Mouse (Mus musculus): Measurements from ENCODE around the gene Pan2. TPM values are rescaled to one million over a fixed set of nuclear protein-coding genes. Genes with fewer than 3 reads are reported as not detected.

The Pan2 gene
- total and polyA plus RNA-seq, 3 experiments, result 10.6 to 18.5 (median 11.0) TPM

GRCm38 (mm10) chr10:128362568-128362967 lies 59.4 kb downstream of the Pan2 start:
- peak; percentile 35 for DNase-seq (ENCODE audit: extremely low read depth)
- H3K4me3 ChIP-seq (replicated peaks in 1 of 3; ENCODE audit: low read depth in 2 of 3, low read length in 2 of 3, poor library complexity in 1 of 3), result no peak overlapping the region
- H3K9me3 ChIP-seq (replicated peaks; ENCODE audit: low read length), result no peaks in the 10 kb centered on the region
- H3K4me2 ChIP-seq (ENCODE audit: insufficient read depth, low read depth, poor library complexity, severe bottlenecking), result no peak overlapping the region
- peaks cover 61 to 82% of the 10 kb centered on the region in 2 experiments for H3K36me3 ChIP-seq (replicated peaks in 1 of 2; ENCODE audit: control insufficient read depth in 1 of 2, insufficient read depth in 1 of 2, low read length in 1 of 2)
- no peaks in the 10 kb centered on the region; the same call in 1 of the 2 replicates for H3K79me2 ChIP-seq (replicated peaks; ENCODE audit: control insufficient read depth, extremely low read depth, insufficient read depth, poor library complexity, severe bottlenecking)
- in situ Hi-C loops (cut with MboI; ENCODE audit: low pct_ligation_motif_present, low pct_unique_long_range_greater_than_20kb, low sequenced_read_pairs), result no loop called here
- TF ChIP-seq ZNF384 (IDR thresholded peaks at IDR 0.05; ENCODE audit: low read depth, low read length) (no peak), RAD21 (IDR thresholded peaks at IDR 0.05; ENCODE audit: low read depth, low read length) (peak; percentile 15), ZKSCAN1 (IDR thresholded peaks at IDR 0.05; ENCODE audit: borderline replicate concordance, low read depth, low read length) (no peak), ZMIZ1 (IDR thresholded peaks at IDR 0.05; ENCODE audit: low read depth, low read length) (no peak), PAX5 (IDR thresholded peaks at IDR 0.05; ENCODE audit: low read length) (no peak), CTCF (conservative IDR thresholded peaks at IDR 0.05 in 1 of 2, IDR thresholded peaks at IDR 0.05 in 1 of 2; ENCODE audit: low read depth in 2 of 2, low read length in 2 of 2) (peak; percentile 33 to 61), HCFC1 (IDR thresholded peaks at IDR 0.05; ENCODE audit: low read depth, low read length) (no peak), UBTF (IDR thresholded peaks at IDR 0.05; ENCODE audit: low read depth, low read length) (no peak), SMC3 (IDR thresholded peaks at IDR 0.05; ENCODE audit: low read depth, low read length) (peak; percentile 42), CHD1 (IDR thresholded peaks at IDR 0.05; ENCODE audit: low read depth, low read length) (no peak), CHD2 (IDR thresholded peaks at IDR 0.05; ENCODE audit: low read length) (no peak), BHLHE40 (IDR thresholded peaks at IDR 0.05; ENCODE audit: low read depth, low read length) (no peak), IRF4 (IDR thresholded peaks at IDR 0.05; ENCODE audit: low read depth, low read length) (no peak), MAX (IDR thresholded peaks at IDR 0.05; ENCODE audit: low read length) (no peak), USF2 (conservative IDR thresholded peaks at IDR 0.05; ENCODE audit: low read depth, low read length) (no peak), NELFE (IDR thresholded peaks at IDR 0.05; ENCODE audit: low read depth, low read length) (no peak)
- no peak overlapping the region for H3K9ac ChIP-seq (ENCODE audit: insufficient read depth, low read depth)
- H3K27me3 ChIP-seq (replicated peaks), result no peaks in the 10 kb centered on the region
- dilution Hi-C loops (cut with MboI; ENCODE audit: extremely low pct_ligation_motif_present, extremely low pct_unique_long_range_greater_than_20kb, low sequenced_read_pairs), result no loop called here
- H3K27ac ChIP-seq (ENCODE audit: insufficient read depth, low read depth), result no peak overlapping the region
- peaks cover 2 to 8% of the 10 kb centered on the region in 2 experiments; a peak in 3 of 4 replicates for H3K4me1 ChIP-seq (ENCODE audit: control insufficient read depth in 1 of 2, insufficient read depth in 2 of 2)

- Histone ChIP-seq H3K27me3 (replicated peaks) (no peaks in the 10 kb centered on the region), H3K9ac (ENCODE audit: insufficient read depth, low read depth) (peak overlapping the region; percentile 77), H3K4me2 (ENCODE audit: insufficient read depth, low read depth, poor library complexity, severe bottlenecking) (peak overlapping the region; percentile 73), H3K4me3 (replicated peaks in 1 of 3; ENCODE audit: low read depth in 2 of 3, low read length in 2 of 3, poor library complexity in 1 of 3) (peak overlapping the region; percentile 68 to 93 (median 80)), H3K79me2 (replicated peaks; ENCODE audit: control insufficient read depth, extremely low read depth, insufficient read depth, poor library complexity, severe bottlenecking) (no peaks in the 10 kb centered on the region), H3K27ac (ENCODE audit: insufficient read depth, low read depth) (peak overlapping the region; percentile 99), H3K9me3 (replicated peaks; ENCODE audit: low read length) (no peaks in the 10 kb centered on the region), H3K36me3 (replicated peaks in 1 of 2; ENCODE audit: control insufficient read depth in 1 of 2, insufficient read depth in 1 of 2, low read length in 1 of 2) (peaks cover 17 to 30% of the 10 kb centered on the region in 2 experiments), H3K4me1 (ENCODE audit: control insufficient read depth in 1 of 2, insufficient read depth in 2 of 2) (peaks cover 3 to 16% of the 10 kb centered on the region in 2 experiments; a peak in 3 of 4 replicates)
- dilution Hi-C loops (cut with MboI; ENCODE audit: extremely low pct_ligation_motif_present, extremely low pct_unique_long_range_greater_than_20kb, low sequenced_read_pairs), result no loop called here
- TF ChIP-seq KAT2A (IDR thresholded peaks at IDR 0.05; ENCODE audit: insufficient replicate concordance, low read length) (no peak), MXI1 (IDR thresholded peaks at IDR 0.05; ENCODE audit: low read depth, low read length) (no peak)
- no peak for DNase-seq (ENCODE audit: extremely low read depth)
- in situ Hi-C loops (cut with MboI; ENCODE audit: low pct_ligation_motif_present, low pct_unique_long_range_greater_than_20kb, low sequenced_read_pairs), result no loop called here
These were observed 64.8 kb downstream of the Pan2 start for GRCm38 (mm10) chr10:128367899-128368401.

All from CH12.LX (cell line).